Mouse (Mus musculus) embryonic facial prominence, embryonic 12.5 days (tissue): ENCODE results near the gene Slc41a3. TPM values are rescaled to one million over a fixed set of nuclear protein-coding genes. Genes with fewer than 3 reads are reported as not detected.

ENCODE experiments used
- ATAC-seq: fragments of 200-750 bp; cut with Nextera tagmentation; 2 replicates; pipeline ENCODE4 v1.8.0; 2017; ENCODE audit not compliant: insufficient number of reproducible peaks, insufficient read depth, low FRiP score, low TSS enrichment
- H3K27ac ChIP-seq: fragments of 300-500 bp; sonication (generic); 2 replicates; pipeline ENCODE4 v1.5.1; 2016; ENCODE audit warnings: mild to moderate bottlenecking
- H3K27me3 ChIP-seq: fragments of 300-500 bp; sonication (generic); 2 replicates; pipeline ENCODE4 v1.6.1; 2016; ENCODE audit warnings: mild to moderate bottlenecking, moderate library complexity
- H3K36me3 ChIP-seq: fragments of 300-500 bp; sonication (generic); 2 replicates; pipeline ENCODE4 v1.6.1; 2016; ENCODE audit warnings: mild to moderate bottlenecking
- H3K4me1 ChIP-seq: fragments of 300-500 bp; sonication (generic); 2 replicates; pipeline ENCODE4 v1.6.1; 2016
- H3K4me2 ChIP-seq: fragments of 300-500 bp; sonication (generic); replicated peaks from 2 replicates; pipeline ENCODE4 v1.6.1; 2016; ENCODE audit warnings: mild to moderate bottlenecking, moderate library complexity
- H3K4me3 ChIP-seq: fragments of 300-500 bp; sonication (generic); 2 replicates; pipeline ENCODE4 v1.5.1; 2016; ENCODE audit warnings: mild to moderate bottlenecking
- H3K9ac ChIP-seq: fragments of 300-500 bp; sonication (generic); 2 replicates; pipeline ENCODE4 v1.6.1; 2016; ENCODE audit warnings: mild to moderate bottlenecking, moderate library complexity
- H3K9me3 ChIP-seq: fragments of 300-500 bp; sonication (generic); 2 replicates; pipeline ENCODE4 v1.6.1; 2016; ENCODE audit warnings: mild to moderate bottlenecking, moderate library complexity
- WGBS: fragments of 180-500 bp; shearing (Covaris S2); methylation state at CpG from one replicate; pipeline ENCODE4 v1.1.7; 2016; 5-methylcytosine and 5-hydroxymethylcytosine counted together
- polyA plus RNA-seq: library from polyadenylated mRNA; unstranded; fragments of >200 nt; fragmentation: Nextera tagmentation; extraction: Ambion mirVana; gene quantifications from 2 replicates; pipeline ENCODE4 v1.2.1, GENCODE M21; 2016

The Slc41a3 gene
- polyA plus RNA-seq, 1 experiment from 2014 or later = 2.8 TPM

GRCm38 (mm10) chr6:90568721-90569120, 35.8 kb upstream of the Slc41a3 start:
- ATAC-seq = no peak
- Histone ChIP-seq H3K9me3 (no peaks in the 10 kb centered on the region), H3K4me3 (no peak overlapping the region), H3K4me1 (no peaks in the 10 kb centered on the region), H3K27me3 (no peaks in the 10 kb centered on the region), H3K27ac (no peak overlapping the region), H3K36me3 (no peaks in the 10 kb centered on the region), H3K9ac (no peak overlapping the region), H3K4me2 (no peak overlapping the region)
- WGBS = 88% methylated on average over 4 of the region's 4 CpGs

DNA sequence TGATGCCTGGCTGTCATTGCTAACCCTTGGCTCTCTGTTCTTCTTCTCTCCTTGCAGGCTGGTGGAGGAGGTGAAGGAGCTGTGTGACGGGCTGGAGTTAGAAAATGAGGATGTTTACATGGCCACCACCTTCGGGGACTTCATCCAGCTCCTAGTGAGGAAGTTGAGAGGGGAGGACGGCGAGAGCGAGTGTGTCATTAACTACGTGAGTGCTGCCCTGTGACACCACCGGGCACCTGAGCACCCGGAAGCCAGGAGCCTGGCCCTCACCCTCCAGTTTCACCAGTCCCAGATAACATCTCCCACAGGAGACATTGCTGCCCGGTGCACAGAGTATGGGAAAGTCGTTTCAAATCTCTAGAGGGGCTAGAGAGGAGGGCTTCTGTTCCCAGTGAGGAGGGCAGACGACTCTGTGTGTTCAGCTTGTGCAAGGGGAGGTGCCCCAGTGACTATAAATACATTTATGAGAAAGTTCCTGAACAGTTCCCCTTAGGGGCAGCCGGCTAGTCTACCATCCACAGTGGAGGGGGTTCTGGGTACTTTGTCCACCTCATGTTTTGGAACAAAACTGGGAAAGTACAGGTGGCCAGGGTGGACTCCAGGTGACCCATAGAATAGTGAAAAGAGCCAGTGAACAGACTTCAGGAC, 34.7 kb upstream of the Slc41a3 start:
- no peak overlapping the region for H3K9ac ChIP-seq
- H3K9me3 ChIP-seq = no peaks in the 10 kb centered on the region
- H3K4me3 ChIP-seq = no peak overlapping the region
- H3K27ac ChIP-seq = no peak overlapping the region
- no peaks in the 10 kb centered on the region for H3K36me3 ChIP-seq
- no peak overlapping the region for H3K4me2 ChIP-seq
- H3K4me1 ChIP-seq = no peaks in the 10 kb centered on the region
- H3K27me3 ChIP-seq = no peaks in the 10 kb centered on the region
- ATAC-seq = no peak
- 67% methylated on average over 12 of the region's 12 CpGs for WGBS

- no peaks in the 10 kb centered on the region for H3K36me3 ChIP-seq
- H3K4me1 ChIP-seq = no peaks in the 10 kb centered on the region
- no peaks in the 10 kb centered on the region for H3K27me3 ChIP-seq
- H3K4me2 ChIP-seq = no peak overlapping the region
- no peak overlapping the region for H3K27ac ChIP-seq
- H3K9me3 ChIP-seq = no peaks in the 10 kb centered on the region
- no peak overlapping the region for H3K9ac ChIP-seq
- WGBS = 79% methylated on average over 8 of the region's 8 CpGs
- ATAC-seq = no peak
- H3K4me3 ChIP-seq = no peak overlapping the region
Observed at GRCm38 (mm10) chr6:90570392-90570791, 34.1 kb upstream of the Slc41a3 start.

DNA sequence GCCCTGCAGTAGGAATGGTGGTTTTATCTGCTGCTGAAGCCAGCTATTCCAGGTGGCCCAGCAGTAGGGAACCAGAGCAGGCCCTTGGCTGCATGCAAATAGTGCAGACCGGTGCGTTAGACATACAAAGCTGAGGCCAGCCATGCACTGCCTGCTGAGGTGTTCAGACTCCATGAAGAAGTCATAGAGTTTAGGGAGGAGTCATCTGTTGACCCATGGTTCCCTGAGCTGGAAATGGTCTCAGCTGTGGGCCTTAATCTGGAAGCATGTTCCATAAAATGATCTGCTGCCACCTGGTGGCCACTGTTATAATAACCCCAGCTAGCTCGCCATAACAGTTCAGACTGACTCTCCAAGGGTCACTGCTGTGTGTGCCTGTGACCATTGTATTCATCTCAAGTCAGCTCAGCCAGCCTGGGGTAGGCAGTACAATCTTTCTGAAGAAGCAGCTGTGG, 29.2 kb upstream of the Slc41a3 start:
- Histone ChIP-seq H3K36me3 (no peaks in the 10 kb centered on the region), H3K27ac (no peak overlapping the region), H3K27me3 (no peaks in the 10 kb centered on the region), H3K9me3 (no peaks in the 10 kb centered on the region), H3K4me2 (no peak overlapping the region), H3K4me3 (no peak overlapping the region), H3K9ac (no peak overlapping the region), H3K4me1 (no peaks in the 10 kb centered on the region)
- 35% methylated on average over 3 of the region's 3 CpGs for WGBS
- 0 out of 2 replicates have a peak, but pooled peaks have one; percentile 38 for ATAC-seq

GRCm38 (mm10) chr6:90578174-90578573, 26.4 kb upstream of the Slc41a3 start:
- no peaks in the 10 kb centered on the region for H3K27me3 ChIP-seq

DNA sequence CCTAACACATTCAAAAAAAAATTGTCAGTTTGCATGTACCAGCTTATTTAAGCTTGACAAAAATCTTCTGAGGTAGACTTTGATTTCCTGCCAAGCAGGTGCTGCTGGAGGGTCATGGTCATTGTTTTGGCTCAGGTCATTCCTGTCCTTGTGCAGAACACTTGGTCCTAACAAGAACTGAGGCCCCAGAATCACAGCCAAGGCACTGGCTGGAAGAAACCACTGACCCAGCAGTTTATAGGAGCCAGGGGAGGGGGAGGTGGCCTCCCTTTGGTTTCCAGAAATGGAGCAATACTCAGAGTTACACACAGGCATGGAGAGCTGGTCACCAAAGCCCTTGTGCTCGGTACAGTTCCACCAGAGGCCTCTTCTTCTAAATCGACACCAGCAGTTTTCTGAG, 22.2 kb upstream of the Slc41a3 start:
- H3K36me3 ChIP-seq = no peaks in the 10 kb centered on the region
- no peaks in the 10 kb centered on the region for H3K27me3 ChIP-seq
- no peak overlapping the region for H3K9ac ChIP-seq
- H3K27ac ChIP-seq = no peak overlapping the region
- no peak overlapping the region for H3K4me3 ChIP-seq
- no peak for ATAC-seq
- no peaks in the 10 kb centered on the region for H3K9me3 ChIP-seq
- 72% methylated on average over 2 of the region's 2 CpGs for WGBS
- H3K4me2 ChIP-seq = no peak overlapping the region
- H3K4me1 ChIP-seq = no peaks in the 10 kb centered on the region

More at GRCm38 (mm10) chr6:90578174-90578573, 26.4 kb upstream of the Slc41a3 start:
- Histone ChIP-seq H3K9me3 (no peaks in the 10 kb centered on the region), H3K4me1 (no peaks in the 10 kb centered on the region), H3K9ac (no peak overlapping the region), H3K36me3 (no peaks in the 10 kb centered on the region), H3K4me3 (no peak overlapping the region), H3K27ac (no peak overlapping the region), H3K4me2 (no peak overlapping the region)
- ATAC-seq = no peak
- 62% methylated on average over 3 of the region's 3 CpGs for WGBS

DNA sequence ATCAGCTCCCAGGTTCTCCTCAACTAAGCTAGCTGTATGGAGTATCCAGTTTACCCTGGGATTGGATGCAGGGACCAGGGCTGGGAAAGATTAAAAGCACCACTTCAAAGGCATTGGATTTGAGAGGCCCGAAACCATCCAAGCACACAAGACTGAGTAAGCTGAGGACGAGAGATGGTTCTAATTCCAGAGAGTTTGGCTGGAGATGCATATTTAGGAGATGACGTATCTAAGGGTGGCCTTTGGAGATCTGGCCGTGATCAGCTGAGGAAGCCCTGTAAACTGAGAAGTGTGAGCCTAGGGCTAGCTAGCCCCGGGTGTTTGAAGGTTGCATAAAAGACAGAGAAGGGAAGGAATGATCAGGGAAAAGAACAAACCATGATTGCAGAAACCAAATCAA, 16.4 kb upstream of the Slc41a3 start:
- no peak overlapping the region for H3K27ac ChIP-seq
- WGBS = 29% methylated on average over 5 of the region's 5 CpGs
- no peaks in the 10 kb centered on the region for H3K27me3 ChIP-seq
- peaks cover 6% of the 10 kb centered on the region; the same call in 1 of the 2 replicates for H3K4me1 ChIP-seq
- ATAC-seq = no peak
- H3K9me3 ChIP-seq = no peaks in the 10 kb centered on the region
- H3K9ac ChIP-seq = no peak overlapping the region
- no peak overlapping the region for H3K4me3 ChIP-seq
- H3K36me3 ChIP-seq = no peaks in the 10 kb centered on the region
- H3K4me2 ChIP-seq = no peak overlapping the region

DNA sequence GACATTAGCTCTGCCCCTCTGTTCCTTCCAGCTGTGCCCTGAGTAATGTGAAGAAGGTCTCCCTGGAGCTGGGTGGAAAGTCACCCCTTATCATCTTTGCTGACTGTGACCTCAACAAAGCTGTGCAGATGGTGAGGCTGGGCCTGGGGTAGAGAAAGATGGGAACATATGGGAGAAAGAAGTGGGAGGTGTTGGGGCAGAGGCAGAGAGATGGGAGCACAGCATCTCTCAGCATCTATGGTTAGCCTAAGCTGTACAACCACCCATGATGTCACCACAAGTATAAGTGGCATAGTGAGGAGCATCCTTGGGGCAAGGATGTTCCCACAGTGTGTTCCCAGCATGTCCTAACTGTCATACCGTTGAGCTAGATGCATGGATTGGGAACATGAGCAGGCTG, 13.8 kb upstream of the Slc41a3 start:
- Histone ChIP-seq H3K36me3 (no peaks in the 10 kb centered on the region), H3K27ac (no peak overlapping the region), H3K4me3 (no peak overlapping the region), H3K9me3 (no peaks in the 10 kb centered on the region; the same call in 1 of the 2 replicates), H3K27me3 (no peaks in the 10 kb centered on the region), H3K9ac (no peak overlapping the region), H3K4me1 (peaks cover 6% of the 10 kb centered on the region; the same call in 1 of the 2 replicates), H3K4me2 (no peak overlapping the region)
- ATAC-seq = no peak
- WGBS = 82% methylated on average over 1 of the region's 1 CpGs

- Histone ChIP-seq H3K27me3 (no peaks in the 10 kb centered on the region), H3K4me2 (no peak overlapping the region), H3K9me3 (no peaks in the 10 kb centered on the region; the same call in 1 of the 2 replicates), H3K9ac (no peak overlapping the region), H3K4me3 (no peak overlapping the region), H3K4me1 (no peaks in the 10 kb centered on the region), H3K36me3 (no peaks in the 10 kb centered on the region), H3K27ac (no peak overlapping the region)
- WGBS = 71% methylated on average over 1 of the region's 1 CpGs
- ATAC-seq = no peak
Observed at GRCm38 (mm10) chr6:90594972-90595371, 9.6 kb upstream of the Slc41a3 start.

- H3K9ac ChIP-seq = no peak overlapping the region
- no peak overlapping the region for H3K4me3 ChIP-seq
- H3K27me3 ChIP-seq = no peaks in the 10 kb centered on the region
- WGBS = 88% methylated on average over 4 of the region's 4 CpGs
- no peak overlapping the region for H3K27ac ChIP-seq
- no peaks in the 10 kb centered on the region for H3K36me3 ChIP-seq
- no peaks in the 10 kb centered on the region; the same call in 1 of the 2 replicates for H3K9me3 ChIP-seq
- ATAC-seq = no peak
- H3K4me1 ChIP-seq = no peaks in the 10 kb centered on the region
- H3K4me2 ChIP-seq = no peak overlapping the region
Observed at GRCm38 (mm10) chr6:90597060-90597459, 7.5 kb upstream of the Slc41a3 start.

DNA sequence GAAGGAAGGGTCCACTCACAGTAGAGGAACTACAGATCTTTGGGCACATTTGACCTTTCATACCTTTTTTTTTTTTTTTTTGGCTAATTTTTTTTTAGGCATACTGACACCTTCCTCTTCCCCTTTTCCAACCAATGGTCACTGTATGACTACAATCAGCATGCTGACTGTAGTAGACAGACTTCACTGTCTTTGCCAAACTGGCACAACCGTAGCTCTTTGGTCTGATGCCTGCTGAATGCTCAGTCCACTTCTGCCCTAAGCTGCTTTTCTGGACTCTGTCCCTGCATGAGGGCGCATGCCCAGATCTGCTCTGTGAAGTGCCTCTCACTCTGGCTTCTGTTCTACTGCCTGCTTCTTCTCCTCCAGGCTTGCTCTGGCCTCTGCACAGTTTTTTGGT, 6.9 kb upstream of the Slc41a3 start:
- WGBS = 89% methylated on average over 2 of the region's 2 CpGs
- H3K27me3 ChIP-seq = no peaks in the 10 kb centered on the region
- H3K4me3 ChIP-seq = no peak overlapping the region
- no peak for ATAC-seq
- no peak overlapping the region for H3K27ac ChIP-seq
- H3K4me1 ChIP-seq = no peaks in the 10 kb centered on the region
- no peak overlapping the region for H3K4me2 ChIP-seq
- no peaks in the 10 kb centered on the region; the same call in 1 of the 2 replicates for H3K9me3 ChIP-seq
- H3K36me3 ChIP-seq = no peaks in the 10 kb centered on the region
- no peak overlapping the region for H3K9ac ChIP-seq

GRCm38 (mm10) chr6:90598197-90598596, 6.3 kb upstream of the Slc41a3 start:
- ATAC-seq = no peak
- Histone ChIP-seq H3K36me3 (no peaks in the 10 kb centered on the region), H3K27ac (no peak overlapping the region), H3K9me3 (no peaks in the 10 kb centered on the region; the same call in 1 of the 2 replicates), H3K4me3 (no peak overlapping the region), H3K9ac (no peak overlapping the region), H3K4me2 (no peak overlapping the region), H3K27me3 (no peaks in the 10 kb centered on the region), H3K4me1 (no peaks in the 10 kb centered on the region)
- WGBS = 83% methylated on average over 6 of the region's 6 CpGs
